Mouse (Mus musculus) heart, postnatal 0 days (tissue): ENCODE results near the gene Gm5269.

Source experiments
- CTCF ChIP-seq: IDR thresholded peaks from 2 replicates; pipeline ENCODE4 v1.5.1; 2016; ENCODE audit warnings: antibody characterized with exemption, control low read depth, low read depth
- EP300 ChIP-seq: IDR thresholded peaks from 2 replicates; pipeline ENCODE4 v1.6.1; 2016; ENCODE audit warnings: antibody characterized with exemption, low read depth

DNA sequence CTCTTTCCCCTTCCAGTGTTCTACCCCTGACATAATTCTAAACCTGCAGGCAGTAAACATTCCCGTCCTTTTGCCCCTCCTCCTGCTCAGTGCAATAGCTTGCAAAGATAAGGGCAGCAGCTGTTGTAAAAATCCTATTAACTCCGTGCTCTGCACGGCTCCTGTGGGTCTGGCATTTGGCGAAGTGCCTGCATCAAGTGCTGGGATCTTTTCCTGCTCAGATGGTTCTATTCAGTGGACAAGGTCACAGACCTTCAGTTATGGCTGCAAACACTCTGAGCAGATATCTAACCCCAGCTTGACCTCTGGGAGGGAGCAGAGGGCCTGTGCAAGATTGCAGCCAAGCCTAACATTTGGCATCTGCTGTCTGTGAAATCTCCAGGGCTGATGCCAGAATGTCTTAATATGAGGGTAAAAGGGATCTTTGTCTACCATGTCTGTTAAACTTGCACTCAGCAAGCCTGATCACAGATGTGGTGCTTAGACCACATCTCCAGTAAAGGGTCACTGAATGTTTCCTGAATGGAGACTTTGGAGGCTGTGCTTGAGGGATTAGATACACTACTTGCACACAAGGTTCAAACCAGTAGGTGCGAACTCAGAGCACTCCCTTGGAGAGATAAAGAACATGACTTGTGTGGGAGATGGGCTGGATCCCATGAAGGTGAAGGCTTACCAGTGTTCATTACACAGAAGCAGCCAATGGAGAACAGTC, 15.2 kb upstream of the Gm5269 start:
- TF ChIP-seq CTCF, result no peak
- no peak for TF ChIP-seq EP300
